Mouse (Mus musculus): ENCODE measurements around the gene Hsd17b3.

Hsd17b3 gene

DNA sequence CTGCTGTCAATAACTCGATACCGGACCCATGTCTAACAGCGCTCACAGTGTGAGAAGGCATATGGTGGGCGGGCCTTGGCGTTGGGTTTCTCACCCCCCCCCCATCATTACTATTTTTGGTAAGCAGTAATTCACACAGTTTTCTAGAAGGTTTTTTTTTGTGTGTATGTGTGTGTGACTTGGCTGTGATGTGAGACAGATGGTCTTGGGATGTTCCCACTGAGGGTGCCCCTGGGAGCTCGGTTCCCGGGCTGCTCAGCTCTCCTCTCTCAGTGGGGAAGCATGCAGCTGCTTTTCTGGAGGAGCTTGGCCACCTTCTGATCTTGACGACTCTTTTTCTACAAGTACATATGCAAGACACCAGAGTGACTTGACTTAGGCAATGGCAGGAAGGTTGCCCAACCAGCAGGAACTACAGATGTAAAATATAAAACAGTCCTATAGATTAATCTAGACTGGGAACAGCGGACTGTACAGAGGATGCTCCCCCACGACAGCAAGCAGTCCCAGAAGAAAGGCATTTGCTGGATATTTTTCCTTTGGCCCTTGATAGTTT is 70.4 kb downstream of the Hsd17b3 start:
- no peak for DNase-seq (ENCODE audit: low spot score)

DNA sequence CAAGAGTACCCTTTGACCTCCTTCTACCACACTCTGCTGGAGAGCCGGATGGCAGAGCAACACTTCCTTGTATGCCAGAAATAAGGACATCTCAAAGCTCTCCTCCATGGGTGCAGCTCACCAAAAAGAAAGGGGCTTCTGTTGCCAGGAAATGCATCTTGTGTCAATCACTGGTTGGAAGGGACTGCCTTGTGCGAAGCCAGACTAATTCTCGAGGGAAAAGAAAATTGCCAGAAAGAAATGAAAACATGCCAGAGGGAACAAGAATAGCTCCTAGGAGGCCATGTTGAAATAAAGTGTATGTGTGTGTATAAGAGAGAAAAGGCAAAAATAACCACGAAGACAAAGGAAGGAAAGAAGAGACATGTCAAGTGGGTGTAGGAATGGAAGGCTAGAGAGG is 73.0 kb downstream of the Hsd17b3 start:
- DNase-seq (ENCODE audit: low spot score), result no peak

- DNase-seq (ENCODE audit: low spot score), result no peak
These were observed 77.9 kb downstream of the Hsd17b3 start for GRCm38 (mm10) chr13:64011157-64011556.

All from ovary, postnatal 14 days (tissue).